Mouse (Mus musculus): ENCODE results near the gene Tcf21. TPM values are rescaled to one million over a fixed set of nuclear protein-coding genes. Genes with fewer than 3 reads are reported as not detected.

The Tcf21 gene
- polyA plus RNA-seq, 1 experiment from 2014 or later, result 1.5 TPM

DNA sequence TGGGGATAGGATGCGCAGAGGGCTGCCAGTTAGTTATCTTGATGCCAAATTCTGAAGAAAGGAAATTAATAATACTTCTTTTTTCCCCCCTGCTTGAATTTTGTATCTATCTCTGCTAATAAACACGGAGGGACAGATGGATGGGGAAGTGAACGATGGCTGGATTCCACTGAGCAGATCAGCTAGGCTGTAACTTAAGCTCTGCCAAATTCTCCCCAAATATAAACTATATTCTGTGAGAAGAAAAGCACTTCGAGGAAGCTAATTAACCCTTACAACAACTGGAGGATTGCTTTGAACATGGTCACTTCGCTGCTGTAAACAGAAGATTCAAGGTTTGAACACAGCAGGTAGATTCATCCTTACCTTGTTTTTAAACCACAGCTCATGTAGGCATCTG, 2.5 kb upstream of the Tcf21 start:
- peaks cover 8% of the 10 kb centered on the region for H3K4me1 ChIP-seq (replicated peaks)
- no peak for ATAC-seq (ENCODE audit: low FRiP score)
- WGBS, result 14% methylated on average over 5 of the region's 5 CpGs
- no peaks in the 10 kb centered on the region for H3K9me3 ChIP-seq
- H3K27ac ChIP-seq, result no peak overlapping the region
- no peak overlapping the region for H3K9ac ChIP-seq
- H3K4me2 ChIP-seq, result no peak overlapping the region
- H3K4me3 ChIP-seq, result no peak overlapping the region
- H3K36me3 ChIP-seq, result no peaks in the 10 kb centered on the region
- H3K27me3 ChIP-seq, result peaks cover 86% of the 10 kb centered on the region

DNA sequence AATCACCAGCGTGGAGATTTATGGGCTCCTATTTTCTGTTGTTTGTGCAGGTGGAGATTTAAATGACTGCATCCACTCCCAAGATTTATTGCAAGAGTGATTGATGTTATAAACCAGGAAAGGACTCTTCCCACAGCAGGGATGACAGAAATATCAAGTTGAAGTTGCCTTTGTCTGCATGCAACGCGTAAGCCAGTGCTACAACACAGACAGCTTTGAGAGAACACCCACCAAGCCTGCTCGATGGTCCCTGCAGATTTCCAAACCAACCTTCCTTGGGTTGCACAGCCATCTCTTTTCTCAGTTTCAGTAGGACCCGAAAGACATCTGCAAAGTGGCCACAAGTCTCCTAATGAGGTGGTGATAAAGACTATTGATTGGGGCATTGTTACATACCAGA, 1.7 kb upstream of the Tcf21 start:
- WGBS, result 6% methylated on average over 5 of the region's 5 CpGs
- no peak overlapping the region for H3K4me3 ChIP-seq
- no peak for ATAC-seq (ENCODE audit: low FRiP score)
- no peaks in the 10 kb centered on the region for H3K9me3 ChIP-seq
- no peak overlapping the region for H3K27ac ChIP-seq
- H3K36me3 ChIP-seq, result no peaks in the 10 kb centered on the region
- H3K9ac ChIP-seq, result no peak overlapping the region
- H3K27me3 ChIP-seq, result peaks cover 87% of the 10 kb centered on the region
- H3K4me1 ChIP-seq (replicated peaks), result peaks cover 8% of the 10 kb centered on the region
- no peak overlapping the region for H3K4me2 ChIP-seq

DNA sequence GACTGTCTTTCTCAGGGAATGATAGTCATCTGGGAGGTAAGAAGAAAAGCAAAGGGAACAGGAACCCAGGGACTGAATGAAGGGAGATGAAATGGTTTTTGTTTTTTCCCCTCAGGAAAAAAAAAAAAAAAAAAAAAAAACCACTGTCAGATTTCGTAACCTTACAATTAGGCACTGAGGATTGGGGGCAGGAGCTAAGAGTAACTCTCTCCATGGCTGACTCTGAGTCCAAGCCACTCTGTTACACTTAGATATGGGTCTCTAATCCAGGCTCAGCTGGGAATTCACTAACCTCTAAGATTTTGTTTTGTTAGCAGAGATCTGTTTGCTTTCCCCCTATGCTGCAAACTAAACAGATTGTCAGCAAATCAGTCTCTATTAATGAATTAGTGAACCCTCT, 1.3 kb upstream of the Tcf21 start:
- no peaks in the 10 kb centered on the region for H3K9me3 ChIP-seq
- 25% methylated on average over 1 of the region's 1 CpGs for WGBS
- peaks cover 89% of the 10 kb centered on the region for H3K27me3 ChIP-seq
- H3K4me1 ChIP-seq (replicated peaks), result peaks cover 10% of the 10 kb centered on the region
- H3K36me3 ChIP-seq, result no peaks in the 10 kb centered on the region
- H3K4me3 ChIP-seq, result no peak overlapping the region
- H3K27ac ChIP-seq, result no peak overlapping the region
- H3K4me2 ChIP-seq, result no peak overlapping the region
- ATAC-seq (ENCODE audit: low FRiP score), result no peak
- no peak overlapping the region for H3K9ac ChIP-seq

- no peaks in the 10 kb centered on the region for H3K9me3 ChIP-seq
- no peak overlapping the region for H3K27ac ChIP-seq
- no peaks in the 10 kb centered on the region for H3K36me3 ChIP-seq
- ATAC-seq (ENCODE audit: low FRiP score), result no peak
- no peak overlapping the region for H3K4me3 ChIP-seq
- H3K4me1 ChIP-seq (replicated peaks), result peaks cover 10% of the 10 kb centered on the region
- peaks cover 92% of the 10 kb centered on the region for H3K27me3 ChIP-seq
- no peak overlapping the region for H3K4me2 ChIP-seq
- H3K9ac ChIP-seq, result no peak overlapping the region
- 10% methylated on average over 2 of the region's 2 CpGs for WGBS
These were observed 867 bp upstream of the Tcf21 start for GRCm38 (mm10) chr10:22820841-22821240.

DNA sequence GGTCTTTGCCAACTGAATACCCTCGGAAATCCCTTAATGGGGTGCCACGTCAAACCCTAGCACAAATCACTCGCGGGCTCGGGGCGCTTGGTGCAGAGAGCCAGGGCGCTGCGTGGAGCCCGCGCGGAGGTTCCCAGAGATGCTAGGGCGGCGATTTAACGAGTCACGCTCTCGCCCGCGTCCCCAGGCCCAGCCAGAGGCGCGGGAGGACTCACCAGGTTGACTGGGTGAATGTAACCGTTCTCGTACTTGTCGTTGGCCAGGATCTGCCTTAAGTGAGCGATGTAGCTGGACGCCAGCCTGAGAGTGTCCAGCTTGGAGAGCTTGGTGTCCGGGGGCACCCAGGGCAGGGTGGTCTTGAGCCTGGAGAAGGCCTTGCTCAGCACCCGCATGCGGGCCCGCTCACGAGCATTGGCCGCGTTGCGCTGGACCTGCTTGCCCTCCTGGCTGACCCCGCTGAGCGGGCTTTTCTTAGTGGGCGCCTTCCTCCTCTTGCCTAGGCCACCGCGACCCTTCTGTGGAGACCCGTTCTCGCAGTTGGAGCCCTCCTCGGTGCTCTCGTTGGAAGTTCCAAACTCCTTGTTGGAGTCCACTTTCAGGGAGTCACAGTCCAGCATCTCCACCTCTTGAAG, 619 bp downstream of the Tcf21 start:
- ATAC-seq (ENCODE audit: low FRiP score), result no peak; the same call in 1 of the 2 replicates
- H3K4me1 ChIP-seq (replicated peaks), result peaks cover 10% of the 10 kb centered on the region
- H3K9ac ChIP-seq, result no peak overlapping the region
- no peaks in the 10 kb centered on the region for H3K9me3 ChIP-seq
- peak overlapping the region; percentile 5; the same call in 1 of the 2 replicates for H3K4me3 ChIP-seq
- H3K36me3 ChIP-seq, result no peaks in the 10 kb centered on the region
- under 1% methylated on average over 40 of the region's 42 CpGs for WGBS
- no peak overlapping the region for H3K4me2 ChIP-seq
- H3K27me3 ChIP-seq, result peaks cover 95% of the 10 kb centered on the region
- no peak overlapping the region for H3K27ac ChIP-seq

- H3K9ac ChIP-seq, result no peak overlapping the region
- no peak overlapping the region for H3K4me2 ChIP-seq
- H3K4me3 ChIP-seq, result peak overlapping the region; percentile 5; the same call in 1 of the 2 replicates
- no peak overlapping the region for H3K27ac ChIP-seq
- H3K4me1 ChIP-seq (replicated peaks), result peaks cover 10% of the 10 kb centered on the region
- no peaks in the 10 kb centered on the region for H3K36me3 ChIP-seq
- H3K27me3 ChIP-seq, result peaks cover 95% of the 10 kb centered on the region
- no peak; the same call in 1 of the 2 replicates for ATAC-seq (ENCODE audit: low FRiP score)
- no peaks in the 10 kb centered on the region for H3K9me3 ChIP-seq
- WGBS, result 2% methylated on average over 12 of the region's 12 CpGs
These were observed 1.3 kb downstream of the Tcf21 start for GRCm38 (mm10) chr10:22818600-22819238.

DNA sequence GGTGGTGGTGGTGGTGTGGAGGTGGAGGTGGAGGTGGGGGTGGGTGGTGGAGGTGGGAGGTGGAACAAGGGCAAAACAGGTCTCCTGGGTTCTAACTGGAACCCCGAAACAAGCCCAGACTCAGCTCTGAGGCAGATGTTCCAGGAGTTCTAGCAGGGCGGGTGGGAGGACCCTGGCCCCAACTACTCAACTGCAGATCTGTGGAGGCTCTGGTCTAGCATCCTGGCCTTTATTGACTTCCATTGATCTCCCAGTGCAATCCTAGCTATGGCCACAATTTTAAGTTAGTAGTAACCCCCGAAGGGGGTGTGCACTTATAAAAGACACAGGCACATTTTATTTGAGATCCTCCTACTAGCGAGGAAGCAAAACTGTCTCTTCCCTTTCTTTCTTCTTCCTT, 2.0 kb downstream of the Tcf21 start:
- Histone ChIP-seq H3K9me3 (no peaks in the 10 kb centered on the region), H3K4me2 (no peak overlapping the region), H3K9ac (no peak overlapping the region), H3K27me3 (peaks cover 95% of the 10 kb centered on the region), H3K4me1 (replicated peaks) (peaks cover 10% of the 10 kb centered on the region), H3K27ac (no peak overlapping the region), H3K4me3 (no peak overlapping the region), H3K36me3 (no peaks in the 10 kb centered on the region)
- 0 out of 2 replicates have a peak, but pooled peaks have one; percentile 23 for ATAC-seq (ENCODE audit: low FRiP score)
- WGBS, result 5% methylated on average over 4 of the region's 4 CpGs

- 1% methylated on average over 18 of the region's 18 CpGs for WGBS
- ATAC-seq (ENCODE audit: low FRiP score), result peak; percentile 38; the same call in 1 of the 2 replicates
- Histone ChIP-seq H3K9ac (no peak overlapping the region), H3K4me3 (no peak overlapping the region), H3K9me3 (no peaks in the 10 kb centered on the region), H3K4me1 (replicated peaks) (peaks cover 10% of the 10 kb centered on the region), H3K27me3 (peaks cover 94% of the 10 kb centered on the region), H3K36me3 (no peaks in the 10 kb centered on the region), H3K4me2 (no peak overlapping the region), H3K27ac (no peak overlapping the region)
These were observed 2.4 kb downstream of the Tcf21 start for GRCm38 (mm10) chr10:22817561-22817960.

- Histone ChIP-seq H3K36me3 (no peaks in the 10 kb centered on the region), H3K4me1 (replicated peaks) (peaks cover 10% of the 10 kb centered on the region), H3K9ac (no peak overlapping the region), H3K4me3 (no peak overlapping the region), H3K27ac (no peak overlapping the region), H3K27me3 (peaks cover 94% of the 10 kb centered on the region), H3K4me2 (no peak overlapping the region), H3K9me3 (no peaks in the 10 kb centered on the region)
- ATAC-seq (ENCODE audit: low FRiP score), result no peak
- WGBS, result under 1% methylated on average over 28 of the region's 28 CpGs
These were observed 3.7 kb downstream of the Tcf21 start for GRCm38 (mm10) chr10:22816237-22816762.

DNA sequence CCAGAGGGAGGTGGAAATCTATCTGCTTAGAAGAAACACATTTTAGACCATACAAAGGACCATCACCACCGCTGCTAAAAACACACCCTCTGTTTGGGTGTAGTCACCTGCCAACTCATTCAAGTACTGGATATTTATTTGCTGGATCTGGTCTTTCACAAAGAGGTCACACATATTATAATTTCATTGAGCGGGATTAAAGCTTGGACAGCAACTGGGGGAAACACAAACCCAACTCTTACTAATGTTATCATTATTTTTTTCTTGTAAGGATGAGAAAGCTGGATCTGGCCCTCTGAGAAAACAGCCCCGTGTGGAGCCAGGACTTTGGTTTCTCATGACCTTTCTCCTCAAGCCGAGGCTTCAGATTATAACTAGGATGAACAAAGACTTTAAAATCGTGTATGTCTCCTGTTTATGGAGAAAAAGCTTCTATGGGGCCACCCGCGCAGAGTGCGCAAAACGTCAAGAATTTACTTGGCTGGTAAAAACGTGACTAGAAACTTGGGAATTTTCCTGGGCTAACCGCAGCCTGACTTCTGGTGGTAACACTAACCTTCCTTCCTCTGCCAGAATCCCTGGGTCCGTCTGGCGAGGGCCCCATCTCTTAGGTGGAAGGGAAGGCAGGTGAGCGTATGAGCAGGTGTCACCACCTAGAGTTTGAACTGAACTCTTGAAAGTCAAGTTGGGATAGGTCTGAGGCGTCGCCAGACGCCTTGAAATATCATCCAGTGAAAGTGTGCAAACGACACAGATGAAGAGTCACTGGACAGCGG, 4.3 kb downstream of the Tcf21 start:
- no peak for ATAC-seq (ENCODE audit: low FRiP score)
- Histone ChIP-seq H3K9me3 (no peaks in the 10 kb centered on the region), H3K27me3 (peaks cover 92% of the 10 kb centered on the region), H3K4me1 (replicated peaks) (peaks cover 10% of the 10 kb centered on the region), H3K27ac (no peak overlapping the region), H3K4me2 (no peak overlapping the region), H3K4me3 (no peak overlapping the region), H3K9ac (no peak overlapping the region), H3K36me3 (no peaks in the 10 kb centered on the region)
- WGBS, result 1% methylated on average over 19 of the region's 19 CpGs

GRCm38 (mm10) chr10:22814771-22815170, 5.2 kb downstream of the Tcf21 start:
- Histone ChIP-seq H3K4me3 (no peak overlapping the region), H3K27me3 (peaks cover 92% of the 10 kb centered on the region), H3K9me3 (no peaks in the 10 kb centered on the region), H3K27ac (no peak overlapping the region), H3K4me1 (replicated peaks) (peaks cover 10% of the 10 kb centered on the region), H3K36me3 (no peaks in the 10 kb centered on the region), H3K9ac (no peak overlapping the region), H3K4me2 (no peak overlapping the region)
- WGBS, result 2% methylated on average over 2 of the region's 2 CpGs
- ATAC-seq (ENCODE audit: low FRiP score), result no peak

GRCm38 (mm10) chr10:22814294-22814693, 5.7 kb downstream of the Tcf21 start:
- Histone ChIP-seq H3K9ac (no peak overlapping the region), H3K4me2 (no peak overlapping the region), H3K27ac (no peak overlapping the region), H3K9me3 (no peaks in the 10 kb centered on the region), H3K4me1 (replicated peaks) (peaks cover 6% of the 10 kb centered on the region), H3K36me3 (no peaks in the 10 kb centered on the region), H3K4me3 (no peak overlapping the region), H3K27me3 (peaks cover 92% of the 10 kb centered on the region)
- ATAC-seq (ENCODE audit: low FRiP score), result no peak
- 1% methylated on average over 4 of the region's 8 CpGs for WGBS
